Mouse (Mus musculus): Measurements from ENCODE around the gene Notum.
"Not testable (repeated sequence)": the region's sequence is repeated elsewhere in the genome, so short reads cannot be mapped to it uniquely, and the experiment has no call there.

Gene Notum

DNA sequence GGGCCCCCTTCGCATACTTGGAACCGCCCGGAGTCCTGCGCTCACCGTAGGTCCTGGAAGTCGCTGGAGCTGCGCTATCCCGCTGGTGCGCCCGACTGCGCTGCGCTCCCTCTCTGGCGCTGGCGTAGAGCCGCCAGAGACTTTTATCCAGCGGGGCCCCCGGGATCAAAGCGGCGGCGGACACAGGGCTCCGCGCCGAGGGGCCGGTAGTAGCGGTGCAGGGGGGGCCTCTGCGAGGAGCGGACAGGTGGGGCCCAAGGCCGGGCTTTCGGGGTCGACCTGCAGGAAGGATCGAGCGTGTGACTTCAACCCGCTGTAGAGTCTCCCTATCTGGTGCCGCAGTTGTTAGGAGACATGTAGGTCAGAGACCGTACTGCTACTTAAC, at the start of gene Notum:
Gene Notum, minus strand, starts transcription at position 100 of the 385 bp plus-strand sequence.
- DNase-seq = no peak

DNA sequence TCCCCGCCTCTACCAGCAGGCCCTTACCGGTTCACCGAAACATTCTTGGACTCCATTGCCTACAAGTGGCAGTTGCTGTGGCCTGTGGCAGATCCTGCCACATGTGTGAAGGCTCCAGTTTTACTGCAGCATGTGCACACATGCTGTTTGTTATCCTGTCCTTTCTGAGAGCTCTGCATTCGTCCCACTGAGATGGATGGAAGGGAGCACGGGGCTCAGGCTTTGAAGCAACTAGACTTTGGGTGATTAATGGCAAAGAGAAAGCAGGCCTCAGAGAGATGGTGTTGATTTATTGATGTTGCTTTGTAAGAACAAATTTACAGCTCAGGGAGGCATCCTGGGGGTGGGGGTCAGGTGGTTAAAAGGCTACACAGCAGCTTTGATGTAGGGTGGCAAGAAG, 49.7 kb upstream of the Notum start:
- no peak for DNase-seq

DNA sequence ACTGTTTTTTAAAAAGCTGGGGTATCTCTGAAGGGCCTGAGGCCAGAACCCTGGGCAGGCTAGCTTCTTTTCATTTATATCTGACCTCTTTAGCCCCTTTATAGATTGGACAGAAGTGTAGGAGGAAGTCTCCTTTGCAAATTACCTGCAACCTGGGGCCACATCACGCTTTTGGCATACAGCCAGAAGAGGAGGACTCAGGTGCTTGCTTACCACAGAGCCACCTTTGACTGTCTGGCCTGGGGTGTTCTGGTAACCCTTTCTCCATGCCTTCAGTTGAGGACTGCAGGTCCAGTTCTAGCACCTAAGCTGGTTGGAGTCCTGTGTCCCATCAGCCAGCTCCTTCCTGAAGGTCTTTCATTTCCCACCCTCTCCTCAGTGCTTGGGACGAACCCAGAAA, 48.6 kb upstream of the Notum start:
- DNase-seq = no peak

DNA sequence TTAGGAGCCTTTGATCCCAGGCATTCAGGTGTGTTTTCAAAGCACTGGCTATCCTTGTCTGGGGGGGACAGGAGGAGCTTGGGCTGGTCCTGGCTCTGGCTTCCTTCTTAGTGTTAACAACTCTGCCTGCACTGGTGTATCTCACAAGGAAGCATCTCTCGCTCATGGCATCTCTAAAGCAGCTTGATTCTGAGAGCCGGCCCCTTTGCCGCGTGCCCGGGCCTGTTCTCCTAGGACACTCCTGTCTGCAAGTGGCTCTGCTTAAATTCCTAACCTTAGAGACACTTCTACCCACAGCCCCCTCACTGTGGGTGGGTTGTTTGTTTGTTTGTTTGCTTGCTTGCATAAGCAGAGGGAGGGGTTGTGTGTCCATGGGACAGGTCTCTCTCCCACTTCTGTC, 47.0 kb upstream of the Notum start:
- DNase-seq = no peak

DNA sequence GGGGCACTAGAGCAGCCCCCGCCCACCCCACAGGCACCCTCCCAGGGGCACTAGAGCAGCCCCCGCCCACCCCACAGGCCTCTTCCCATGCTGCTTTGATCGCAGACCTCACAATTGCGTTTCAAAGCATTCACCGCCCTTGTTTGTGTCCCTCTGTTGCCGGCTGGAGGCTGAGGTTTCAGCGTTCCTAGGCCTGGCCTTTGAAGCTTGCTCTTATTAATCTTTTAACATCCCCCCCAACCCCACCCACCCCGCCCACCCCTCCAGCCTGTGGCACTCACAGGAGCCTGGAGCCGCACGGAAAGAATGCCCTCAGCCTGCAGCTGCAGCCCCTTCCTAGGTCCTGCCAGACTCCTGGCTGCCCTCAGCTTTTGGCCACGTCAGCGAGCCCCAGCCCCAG, 46.2 kb upstream of the Notum start:
- DNase-seq = no peak

DNA sequence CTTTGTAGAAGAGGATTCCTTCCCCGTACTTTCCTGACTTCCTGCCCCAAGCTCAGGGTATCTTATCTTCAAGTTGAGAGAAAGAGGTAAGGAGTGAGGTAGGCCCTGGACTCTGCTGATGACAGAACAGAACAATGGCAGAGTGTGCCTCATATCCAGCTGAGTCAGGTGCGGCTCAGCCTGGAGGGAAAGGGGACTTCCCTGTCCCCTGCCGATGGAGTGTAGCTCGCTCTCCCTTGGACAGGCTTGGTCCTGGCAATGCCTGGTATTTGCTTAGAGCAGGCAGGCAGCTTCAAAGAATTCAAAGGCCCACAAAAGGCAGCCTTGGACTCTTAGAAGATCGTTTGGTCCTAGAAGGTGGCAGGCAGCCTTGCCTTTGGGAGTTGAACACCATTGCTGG, 45.1 kb upstream of the Notum start:
- no peak for DNase-seq

DNA sequence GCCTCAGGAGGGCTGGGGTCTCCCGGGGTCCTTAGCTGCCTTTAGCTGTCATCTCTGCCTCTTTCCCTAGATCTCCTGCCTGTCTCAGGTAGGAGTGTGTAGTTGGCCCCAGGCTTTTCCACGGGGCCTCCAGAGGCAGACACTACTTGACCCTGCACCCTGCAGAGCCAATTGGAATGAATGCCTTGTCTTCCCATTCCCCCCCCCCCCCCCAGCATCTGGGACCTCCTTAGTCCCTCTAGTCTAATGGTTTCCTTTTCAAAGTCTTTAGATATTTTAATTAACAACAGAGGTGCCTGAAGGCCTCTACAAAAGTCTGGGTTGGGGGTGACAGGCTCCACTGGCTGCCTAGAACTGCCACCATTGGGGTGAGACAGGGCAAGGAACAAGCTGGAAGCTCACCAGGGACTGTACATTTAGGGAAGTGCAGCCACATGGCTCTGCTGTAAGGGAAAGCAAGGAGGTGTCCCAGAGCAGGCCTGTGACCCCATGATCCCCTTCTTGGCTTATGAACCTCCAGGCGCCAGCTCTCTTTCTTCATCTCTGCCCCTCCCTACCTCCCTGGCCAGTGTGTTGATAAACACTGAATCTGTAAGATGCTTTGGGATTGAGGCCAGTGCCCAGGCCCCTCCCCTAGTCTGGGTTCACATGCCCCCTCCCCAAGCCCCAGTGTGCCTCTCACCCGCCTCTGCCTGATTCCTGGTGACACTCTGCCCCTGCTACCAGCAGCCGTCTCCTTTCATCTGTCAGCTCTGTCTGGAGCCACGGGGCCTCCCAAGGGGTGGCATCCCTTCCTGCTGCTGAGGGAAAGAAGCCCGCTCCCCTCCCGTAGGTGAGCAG, 43.7 kb upstream of the Notum start:
- DNase-seq = no peak

DNA sequence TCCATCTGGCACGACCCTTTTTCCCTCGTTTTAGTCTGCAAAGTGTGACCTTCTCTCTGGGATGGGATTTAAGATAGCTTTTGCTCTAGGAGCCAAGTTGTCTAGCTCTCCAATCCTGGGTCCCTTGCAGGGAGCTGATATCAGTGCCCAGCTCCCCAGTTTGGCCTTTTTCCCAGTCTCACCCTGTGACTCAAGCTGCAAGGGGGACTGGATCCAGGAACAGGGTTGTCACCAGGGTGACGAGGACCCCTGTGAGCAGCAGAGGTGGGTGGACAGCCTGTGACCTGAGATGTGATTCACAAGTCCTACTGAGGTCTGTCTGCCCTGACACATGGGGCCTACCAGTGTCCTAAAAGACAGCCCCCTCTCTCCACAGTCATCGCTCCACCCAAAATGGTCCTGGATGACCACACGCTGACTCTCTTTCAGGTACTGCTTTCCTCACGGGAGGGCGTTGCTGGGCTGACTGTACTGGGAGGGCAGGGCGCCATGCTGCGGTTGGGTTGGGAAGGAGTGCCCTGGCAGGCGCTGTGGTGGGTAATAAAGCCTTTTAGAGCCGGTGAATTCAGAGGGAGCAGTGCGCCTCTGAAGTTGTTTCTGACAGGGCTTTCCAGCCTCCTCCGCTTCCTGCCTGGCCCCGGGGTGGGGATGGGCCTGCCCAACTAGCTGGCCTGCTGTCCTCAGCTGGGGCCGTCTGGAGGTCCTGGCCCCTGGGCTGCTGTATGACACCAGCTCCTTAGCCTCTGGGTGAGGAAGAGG, 42.9 kb upstream of the Notum start:
- no peak for DNase-seq

DNA sequence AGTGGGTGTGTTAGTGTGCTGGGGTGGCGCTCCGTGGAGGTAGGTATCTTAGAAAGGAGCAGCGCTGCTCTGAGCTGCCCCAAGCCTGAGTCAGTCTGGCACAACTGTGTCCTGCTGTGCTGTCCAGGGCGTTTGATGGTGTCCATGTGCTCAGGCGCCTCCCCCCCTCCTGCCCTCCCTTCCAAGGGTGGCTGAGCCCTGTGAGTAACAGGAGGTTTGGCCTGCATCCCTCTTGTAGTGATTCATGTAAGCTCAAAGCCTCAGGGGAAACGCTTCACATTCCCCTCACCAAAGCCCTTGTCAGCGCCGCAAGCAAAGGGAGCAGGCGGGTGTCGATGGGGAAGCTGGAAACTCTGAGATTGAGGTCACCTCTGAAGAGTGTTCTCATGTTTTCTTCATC, 36.8 kb upstream of the Notum start:
- no peak for DNase-seq

DNA sequence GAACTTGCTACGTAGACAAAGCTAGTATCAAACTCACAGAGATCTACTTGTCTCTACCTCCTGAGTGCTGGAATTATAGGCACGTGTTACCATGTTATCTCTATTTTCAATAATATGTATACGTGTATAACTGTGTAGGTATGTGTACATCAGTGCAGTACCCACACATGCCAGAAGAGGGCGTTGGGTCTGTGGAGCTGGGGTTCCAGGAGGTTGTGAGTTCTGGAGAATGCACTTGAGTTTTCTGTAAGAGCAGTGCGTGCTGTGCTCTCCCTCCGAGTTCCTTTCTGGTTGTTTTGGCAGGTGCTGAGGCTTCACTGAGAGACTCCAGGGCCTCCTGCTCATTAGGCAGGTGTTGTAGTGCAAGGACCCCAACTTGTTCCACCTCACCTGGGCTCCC, 35.6 kb upstream of the Notum start:
- DNase-seq = no peak

DNA sequence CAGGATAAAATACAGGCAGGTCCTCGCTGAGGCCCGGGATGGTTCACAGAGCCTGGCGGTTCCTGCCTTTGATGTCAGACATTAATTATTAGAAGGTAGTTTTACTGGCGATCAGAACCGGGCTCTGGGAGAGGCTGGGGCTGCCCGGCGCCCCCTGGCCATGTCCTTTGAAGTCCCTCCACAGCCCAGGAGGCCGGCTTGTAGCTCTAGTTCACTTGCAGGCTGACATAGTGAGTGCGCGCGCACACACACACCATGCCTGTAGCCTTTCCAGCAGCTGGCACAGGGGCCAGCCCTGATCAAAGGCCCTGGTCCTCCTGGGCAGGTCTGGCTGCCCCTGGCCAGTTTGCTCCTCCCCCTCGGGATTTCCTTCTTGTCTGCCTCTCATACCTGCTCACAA, 34.7 kb upstream of the Notum start:
- DNase-seq = no peak

DNA sequence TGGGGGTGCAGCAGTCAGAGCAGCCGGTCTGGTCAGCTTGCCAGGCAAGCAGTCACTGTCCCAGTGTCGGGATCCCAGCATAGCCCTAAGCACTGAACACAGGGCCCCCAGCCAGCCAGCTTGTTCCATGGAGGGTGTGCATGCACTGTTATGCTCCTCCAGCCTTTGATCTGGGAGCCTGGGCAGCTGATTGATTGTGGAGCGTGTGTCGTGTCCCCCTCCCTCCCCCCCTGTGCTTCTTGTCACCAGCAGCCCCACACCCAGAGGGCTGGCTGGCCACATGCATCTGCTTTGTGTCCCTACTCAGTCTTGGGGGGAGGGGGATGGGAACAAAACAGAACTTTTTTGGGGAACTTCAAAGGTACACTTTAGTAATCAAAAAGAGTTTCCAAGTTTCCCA, 34.2 kb upstream of the Notum start:
- no peak for DNase-seq

DNA sequence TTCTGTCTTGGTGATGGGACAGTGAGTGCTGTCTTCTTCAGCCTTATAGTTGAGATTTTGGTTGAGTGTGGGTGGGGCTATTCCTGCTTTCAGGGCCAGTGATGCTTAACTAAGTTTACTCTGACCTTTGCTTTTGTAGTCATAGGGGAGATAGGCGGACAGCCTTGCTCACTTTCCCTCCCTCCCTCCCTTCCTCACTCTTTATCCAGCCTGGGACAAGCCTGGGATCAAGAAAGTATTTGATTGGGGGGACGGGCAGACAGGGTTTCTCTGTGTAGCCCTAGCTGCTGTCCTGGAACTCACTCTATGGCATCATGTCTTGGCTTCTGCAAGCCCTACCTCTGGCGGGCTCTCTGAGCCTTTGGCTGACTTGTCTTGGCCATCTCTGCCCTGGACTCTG, 32.5 kb upstream of the Notum start:
- no peak for DNase-seq

DNA sequence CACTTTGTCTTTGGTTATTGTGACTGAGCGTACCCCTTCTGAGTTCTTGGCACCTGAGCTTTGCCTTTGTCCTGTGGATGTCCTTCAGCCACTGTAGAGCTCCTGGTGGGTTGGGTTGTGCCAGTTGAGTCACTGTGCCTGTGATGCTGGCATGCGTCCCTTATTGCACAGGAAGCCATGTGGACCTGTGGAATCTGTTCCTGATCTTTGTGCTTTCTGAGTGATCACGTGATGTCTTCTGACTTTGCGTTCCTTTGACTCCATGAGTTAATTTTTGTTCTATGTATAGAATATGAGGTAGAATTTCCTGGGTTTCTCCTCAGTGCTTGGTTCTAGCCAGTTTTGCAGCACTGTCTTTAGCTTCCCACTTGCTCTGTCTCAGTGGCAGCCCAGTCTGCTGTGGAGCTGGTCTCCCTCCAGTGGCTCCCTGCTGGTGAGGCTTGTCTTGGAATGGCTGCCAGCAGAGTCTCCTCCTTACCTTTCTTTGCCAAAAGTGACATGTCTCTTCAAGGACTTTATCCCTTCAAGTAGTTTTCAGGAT, 31.6 kb upstream of the Notum start:
- DNase-seq = no peak

DNA sequence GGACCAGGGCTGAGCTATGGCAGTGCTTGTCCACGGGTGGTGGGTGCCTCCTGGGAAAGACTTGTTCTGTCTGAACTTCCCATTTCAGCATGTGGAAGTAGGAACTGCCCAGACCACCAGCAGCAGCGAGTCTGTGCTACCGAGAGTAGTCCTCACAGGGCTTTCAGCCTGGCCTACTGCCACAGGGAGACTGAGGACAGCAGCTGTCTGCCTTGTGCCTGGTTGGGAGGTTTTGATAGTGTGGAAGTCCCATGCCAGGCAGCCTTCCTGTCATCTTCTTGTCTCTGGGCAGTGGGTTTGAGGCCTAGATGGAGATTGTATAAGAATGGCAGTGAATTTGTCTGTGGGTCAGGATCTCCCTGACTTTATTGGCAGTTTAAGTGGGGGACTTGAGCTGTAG, 28.4 kb upstream of the Notum start:
- DNase-seq = no peak

DNA sequence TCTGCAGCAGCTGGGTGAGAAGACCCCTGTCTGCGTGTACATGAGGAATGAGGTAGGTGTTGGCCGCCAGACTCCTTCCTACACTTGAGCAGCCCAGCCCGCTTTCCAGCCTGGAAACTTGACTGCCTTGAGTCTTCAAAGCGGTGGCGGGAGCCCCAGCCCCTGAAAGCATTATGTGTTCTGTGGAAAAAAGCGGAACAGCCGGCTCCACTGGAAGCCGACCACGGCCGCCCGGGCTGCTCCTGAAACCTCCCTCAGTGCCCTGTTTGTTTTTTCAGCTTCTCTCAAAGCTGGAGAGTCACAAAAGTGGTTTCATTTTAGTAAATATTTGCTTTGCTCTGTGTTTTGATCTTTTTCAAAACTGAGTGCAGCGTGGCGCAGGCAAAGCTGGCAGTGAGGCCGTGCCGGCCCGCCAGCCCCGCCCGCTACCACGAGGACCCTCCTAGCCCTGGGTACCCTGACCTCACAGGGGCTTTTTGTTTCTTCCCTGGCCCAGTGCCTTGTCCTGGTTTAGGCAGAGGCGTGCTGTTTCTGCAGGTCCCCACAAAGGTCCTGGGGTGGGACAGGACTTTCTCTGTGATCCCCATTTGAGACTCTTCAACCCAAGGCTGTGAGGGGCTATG, 25.8 kb upstream of the Notum start:
- no peak for DNase-seq

DNA sequence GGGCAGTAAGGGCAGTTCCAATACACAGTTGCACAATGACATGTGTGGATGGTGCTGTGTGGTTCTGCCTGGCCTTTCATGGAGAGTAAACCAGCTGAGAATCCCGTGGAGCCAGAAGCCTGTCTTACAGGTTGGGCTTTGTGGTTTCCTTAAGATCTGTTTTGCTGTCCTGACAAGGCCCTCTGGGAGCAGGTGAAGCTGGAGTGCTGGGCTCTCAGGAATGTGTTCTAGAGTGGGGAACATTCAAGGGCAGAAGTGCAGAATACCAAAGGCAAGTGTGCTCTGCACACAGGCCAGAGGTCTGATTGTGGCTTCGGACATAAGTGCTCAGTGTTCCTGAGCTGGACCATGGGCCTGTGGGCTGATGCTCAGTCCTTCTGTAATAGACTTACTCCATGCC, 23.7 kb upstream of the Notum start:
- DNase-seq = no peak

DNA sequence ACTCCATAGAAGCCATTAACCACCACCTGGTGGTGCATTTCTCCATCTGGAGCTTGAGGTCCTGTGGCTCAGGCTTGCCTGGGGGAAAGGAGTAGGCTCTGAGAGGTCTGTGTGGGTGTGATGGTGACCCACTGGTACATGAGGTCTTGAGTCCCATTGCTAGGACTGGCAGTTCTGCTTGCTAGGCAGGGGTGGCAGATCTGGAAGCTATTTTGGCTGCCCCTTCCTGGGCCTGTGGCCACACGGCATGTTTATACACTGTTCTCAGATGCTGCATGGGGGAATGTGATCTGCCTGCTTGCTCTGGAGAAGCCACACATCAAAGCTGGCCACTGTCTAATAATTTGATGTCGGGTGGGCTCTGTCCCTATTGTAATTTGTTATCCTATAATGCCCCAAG, 23.1 kb upstream of the Notum start:
- DNase-seq = no peak

DNA sequence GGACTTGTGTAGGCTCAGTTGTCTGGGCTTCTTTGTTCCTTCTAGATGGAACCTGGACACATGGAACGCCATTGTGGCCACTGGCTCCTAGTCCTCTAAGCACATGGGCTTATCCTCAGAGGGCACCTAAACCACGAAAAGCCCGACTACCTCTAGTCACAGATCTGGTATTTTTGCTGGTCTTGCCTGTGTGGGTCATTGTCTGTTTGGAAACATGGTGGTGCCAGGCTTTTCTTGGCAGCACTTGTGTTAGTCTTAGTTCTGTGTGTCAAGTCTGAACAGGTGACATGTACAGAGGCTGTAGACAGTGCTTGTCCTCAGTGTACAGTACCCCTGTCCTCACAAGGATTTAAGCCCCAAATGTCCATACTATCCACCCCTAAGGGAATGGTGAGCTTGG, 22.6 kb upstream of the Notum start:
- no peak for DNase-seq

DNA sequence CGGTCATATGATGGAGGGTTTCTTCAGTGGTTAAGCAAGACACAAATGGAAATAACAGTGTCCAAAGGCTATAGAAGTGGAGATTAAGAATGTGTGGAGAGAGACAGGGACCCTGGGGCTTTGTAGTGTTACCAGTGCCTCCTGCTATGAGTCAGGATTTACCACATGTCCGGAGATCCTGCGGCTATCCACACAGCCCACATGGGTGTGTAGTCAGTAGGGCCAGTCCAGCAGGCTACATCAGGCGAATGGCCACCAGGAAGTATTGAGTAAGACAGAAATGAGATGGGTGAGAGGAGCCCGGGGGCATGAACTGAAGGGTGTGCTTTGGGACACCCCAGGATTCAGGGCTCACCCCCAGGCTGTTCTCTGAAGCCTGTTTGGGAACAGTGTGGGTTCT, 21.7 kb upstream of the Notum start:
- DNase-seq = no peak

DNA sequence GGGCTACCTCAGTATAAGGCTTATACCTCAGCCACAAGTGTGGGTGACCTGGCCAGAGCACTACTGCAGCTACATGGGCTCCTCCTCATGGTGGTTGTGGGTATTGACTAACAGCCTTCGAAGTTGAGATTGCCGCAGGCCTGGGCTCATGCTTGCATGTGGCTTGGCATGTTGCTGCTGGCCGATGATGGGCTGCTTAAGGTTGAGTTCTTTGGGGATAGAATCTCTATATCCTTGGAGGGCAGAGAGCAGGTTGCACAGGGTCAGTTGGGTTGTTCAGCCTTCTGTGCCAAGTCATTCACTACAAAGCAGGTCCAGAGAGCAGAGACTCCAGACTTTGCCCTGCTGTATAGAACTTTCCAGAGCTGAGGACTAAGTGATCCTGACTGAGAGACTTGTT, 18.9 kb upstream of the Notum start:
- DNase-seq = no peak

DNA sequence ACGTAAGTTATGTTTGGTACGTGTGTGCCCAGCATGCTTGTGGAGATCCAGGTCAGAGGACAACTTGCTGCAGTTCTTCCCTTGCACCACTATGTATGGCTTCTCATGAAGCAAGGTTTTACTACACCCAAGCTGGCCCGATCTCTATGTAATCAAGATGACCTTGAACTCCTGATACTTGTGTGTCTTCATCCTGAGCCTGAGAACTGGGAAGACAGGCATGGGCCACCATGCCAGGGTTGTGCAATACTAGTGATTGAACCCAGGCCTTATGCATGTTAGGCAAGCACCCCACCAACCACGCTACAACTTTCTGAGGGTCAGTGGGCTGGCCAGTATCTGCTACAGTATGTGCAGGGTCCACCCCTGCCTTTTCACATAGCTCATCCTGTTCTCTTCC, 16.0 kb upstream of the Notum start:
- no peak for DNase-seq

DNA sequence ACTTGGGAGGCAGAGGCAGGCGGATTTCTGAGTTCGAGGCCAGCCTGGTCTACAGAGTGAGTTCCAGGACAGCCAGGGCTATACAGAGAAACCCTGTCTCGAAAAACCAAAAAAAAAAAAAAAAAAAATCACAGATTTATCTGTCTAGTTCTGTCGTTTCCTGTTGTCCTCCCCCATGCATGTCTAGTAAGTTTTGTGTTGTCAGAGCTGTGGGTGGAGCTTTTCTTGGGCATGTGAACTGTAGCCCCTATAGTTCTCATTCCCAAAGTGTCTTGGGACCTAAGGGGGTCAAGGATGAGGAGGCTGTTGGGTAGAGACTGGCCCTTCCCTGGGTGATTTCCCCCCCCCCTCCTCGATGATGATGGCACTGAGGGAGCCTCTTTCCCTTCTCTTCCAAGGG, 14.9 kb upstream of the Notum start:
- DNase-seq = not testable (repeated sequence)

DNA sequence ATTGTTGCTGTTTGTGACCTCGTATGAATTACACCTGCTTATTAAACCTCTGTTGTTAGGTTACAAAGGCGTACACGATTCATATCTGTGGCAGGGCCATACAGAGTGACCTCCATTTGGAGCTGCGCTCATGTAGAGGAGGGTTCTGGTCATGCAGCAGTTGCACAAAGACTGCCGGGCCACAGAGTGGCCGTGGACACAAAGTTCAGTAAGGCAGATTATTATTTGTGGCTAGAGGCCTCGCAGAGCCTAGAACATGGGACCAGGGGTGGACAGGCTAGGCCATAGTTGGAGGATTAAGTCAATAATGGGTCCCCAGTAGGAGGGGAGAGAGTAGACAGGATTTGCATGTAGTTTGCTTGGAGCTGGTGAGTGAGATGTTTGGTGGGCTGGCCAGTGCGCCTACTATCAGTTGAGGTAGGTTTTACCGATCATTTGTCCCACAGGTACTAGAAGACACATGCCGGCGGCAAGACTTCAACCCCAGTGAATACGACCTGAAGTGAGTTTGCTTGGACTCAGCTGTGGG, 12.7 kb upstream of the Notum start:
- no peak for DNase-seq
